Mouse (Mus musculus) urinary bladder, adult 2 months (tissue): Measurements from ENCODE around the gene Cobl. TPM values are rescaled to one million over a fixed set of nuclear protein-coding genes. Genes with fewer than 3 reads are reported as not detected.

Source experiments
- DNase-seq: peaks from one replicate; pipeline ENCODE4 v3.0.0; 2022; ENCODE audit warnings: low spot score
- polyA plus RNA-seq: library from polyadenylated mRNA; depleted of rRNA; stranded (reverse); fragments of >200 nt; gene quantifications from 2 replicates; pipeline ENCODE4 v1.2.3, GENCODE M21; 2012

Cobl gene
- polyA plus RNA-seq, 1 experiment, result 15.0 TPM

DNA sequence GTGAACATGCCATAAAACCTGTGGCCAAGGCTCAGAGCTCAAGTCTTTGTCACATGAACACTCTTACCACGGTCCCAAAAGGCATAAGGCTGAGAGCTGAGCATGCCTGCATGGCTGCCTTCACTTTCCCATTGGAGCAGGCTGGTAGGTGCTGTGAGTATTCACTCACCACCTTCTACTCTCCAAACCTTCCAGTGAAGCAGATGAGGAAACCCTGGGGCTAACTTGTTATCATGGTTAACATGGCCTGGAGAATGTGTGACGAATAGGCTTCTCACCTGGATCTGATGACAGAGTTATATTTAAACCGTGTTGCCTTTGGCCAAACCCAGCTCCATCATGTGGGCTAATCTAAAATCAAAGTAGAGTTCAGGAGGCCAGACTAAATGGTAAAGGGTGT lies 237.4 kb downstream of the Cobl start:
- DNase-seq, result no peak

DNA sequence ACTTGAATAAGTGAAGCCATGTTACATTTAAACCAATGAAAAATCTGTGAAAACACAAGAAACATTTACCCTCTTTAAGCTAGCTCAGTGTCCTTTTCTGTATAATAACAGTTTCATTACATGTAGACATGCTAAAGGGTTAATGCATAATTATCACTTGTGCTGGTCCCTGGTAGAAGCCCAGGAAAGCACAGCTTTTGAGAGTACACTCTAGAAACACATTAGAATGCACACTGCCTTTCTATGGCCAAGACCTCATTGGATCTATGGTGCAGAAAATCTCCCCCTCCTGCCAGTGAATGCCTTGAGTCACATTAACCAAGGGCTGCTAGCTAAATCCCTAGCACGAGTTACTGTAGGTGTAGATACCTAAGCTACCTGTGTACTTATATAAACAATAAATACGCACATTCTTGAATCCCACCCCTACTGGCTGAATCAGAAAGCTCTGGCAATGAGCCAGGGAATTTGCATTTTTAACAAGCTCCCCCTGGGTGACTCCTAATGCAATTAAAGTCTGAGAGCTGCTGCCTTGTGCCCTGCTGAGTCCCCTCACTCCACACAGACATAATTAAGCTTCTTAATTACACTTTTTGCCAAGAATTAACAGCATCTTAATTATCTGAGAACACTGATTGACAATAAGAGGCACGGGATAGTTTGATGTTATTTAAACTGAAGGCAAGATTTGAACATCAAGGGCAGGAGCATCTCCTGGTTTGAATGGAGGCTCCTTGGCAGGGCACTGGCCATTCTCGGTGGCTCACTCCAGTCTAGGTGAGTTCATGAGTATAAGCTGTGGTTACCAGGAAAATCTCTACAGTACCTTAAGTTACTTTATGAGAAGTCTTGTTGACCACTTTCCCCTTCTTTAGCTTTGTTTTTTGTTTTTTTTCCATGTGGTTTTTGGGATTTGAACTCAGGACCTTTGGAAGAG lies 244.9 kb downstream of the Cobl start:
- DNase-seq, result no peak

DNA sequence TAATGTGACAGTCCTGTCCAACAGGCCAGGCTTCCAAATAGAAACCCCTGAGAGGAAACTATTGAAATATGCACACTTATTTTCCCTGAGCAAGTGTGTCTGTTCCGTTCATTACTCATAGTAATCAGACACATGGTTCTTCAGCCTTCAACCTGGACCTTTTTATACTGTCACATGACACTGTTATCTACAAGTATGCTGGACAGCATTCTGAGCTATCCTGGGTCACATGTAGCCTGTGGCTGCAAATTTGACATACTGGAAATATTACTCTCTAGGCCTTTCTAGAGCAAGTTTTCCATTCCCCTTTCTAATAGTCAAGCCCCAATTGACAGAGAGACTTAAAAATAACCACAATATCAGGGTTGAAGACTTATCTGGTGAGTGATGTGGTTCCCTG lies 247.9 kb downstream of the Cobl start:
- no peak for DNase-seq

DNA sequence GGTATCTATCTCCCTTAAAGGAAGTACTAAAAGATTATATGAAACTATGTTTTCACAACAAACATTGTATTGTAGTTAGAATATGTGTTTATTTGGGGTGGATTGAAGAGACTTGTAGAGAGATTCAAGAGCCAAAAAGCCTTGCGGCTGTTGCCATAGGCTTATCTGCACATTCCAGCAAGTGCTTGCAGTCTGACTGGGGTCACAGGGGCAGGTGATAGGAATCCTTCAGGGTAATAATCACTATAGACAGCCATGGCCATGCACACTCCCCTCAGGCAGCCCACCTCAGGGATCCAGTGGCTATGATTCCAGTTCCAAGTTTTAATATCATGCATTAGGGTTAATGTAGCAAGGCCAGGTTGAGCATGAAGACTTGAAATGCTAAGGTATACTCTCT lies 249.2 kb downstream of the Cobl start:
- no peak for DNase-seq

DNA sequence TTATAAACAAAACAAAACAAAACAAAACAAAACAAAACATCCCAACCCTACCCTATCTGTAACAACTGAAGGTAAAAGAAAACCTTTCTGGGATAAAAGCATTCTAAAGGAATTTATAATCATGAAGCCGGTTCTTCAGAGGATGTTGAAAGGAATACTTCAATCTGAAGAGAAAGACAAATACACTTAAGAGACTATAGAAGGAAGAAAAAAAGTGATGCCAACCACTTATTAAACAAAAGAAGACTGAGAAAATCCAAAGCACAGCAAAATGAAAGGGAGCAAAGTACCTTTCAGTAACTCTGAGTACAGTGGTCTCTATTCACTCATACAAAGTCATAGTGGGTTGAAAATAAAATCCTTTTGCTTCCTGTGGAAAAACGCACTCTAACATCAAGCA lies 256.2 kb downstream of the Cobl start:
- DNase-seq, result no peak

DNA sequence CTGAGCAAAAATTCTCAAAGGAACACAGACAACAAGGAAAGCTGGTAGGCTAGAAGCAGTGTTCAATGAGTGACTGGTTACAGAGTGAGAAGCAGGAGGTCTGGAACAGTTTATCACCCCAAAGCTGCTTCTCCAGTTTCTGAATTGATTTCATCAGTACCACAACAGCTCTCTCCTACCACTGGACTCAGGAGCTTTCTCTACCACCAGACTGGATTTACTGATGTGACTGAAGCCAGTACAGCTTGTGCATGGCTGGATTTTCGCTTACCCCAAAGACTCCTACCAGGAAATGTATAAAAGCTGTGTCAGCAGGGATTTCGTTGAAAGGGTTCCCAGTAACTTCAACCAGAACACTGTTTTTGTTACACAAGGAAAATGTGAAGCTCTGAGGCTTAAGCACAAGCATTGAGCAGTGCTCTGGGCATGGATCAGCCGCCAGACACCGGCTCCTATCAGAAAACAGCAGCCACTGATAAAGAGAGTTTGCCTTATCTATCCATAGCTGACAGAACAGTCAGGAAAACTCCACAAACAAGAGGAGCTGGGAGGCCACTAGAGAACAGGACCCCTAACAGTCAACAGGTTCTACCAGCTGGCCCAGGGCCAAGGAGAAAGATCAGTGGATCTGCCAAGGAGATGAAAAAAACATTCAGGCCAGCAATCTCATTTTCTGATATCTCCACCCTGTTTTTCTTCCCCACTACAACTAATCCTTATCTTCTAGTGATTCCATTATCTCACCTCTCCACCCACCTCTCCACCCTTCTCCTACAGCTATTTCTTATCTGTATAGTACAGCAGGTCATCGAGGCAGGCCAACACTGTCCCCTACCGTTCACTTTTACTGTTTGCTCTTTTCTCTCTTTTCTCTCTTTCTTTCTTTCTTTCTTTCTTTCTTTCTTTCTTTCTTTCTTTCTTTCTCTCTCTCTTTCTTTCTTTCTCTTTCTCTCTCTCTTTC lies 259.3 kb downstream of the Cobl start:
- DNase-seq, result no peak

DNA sequence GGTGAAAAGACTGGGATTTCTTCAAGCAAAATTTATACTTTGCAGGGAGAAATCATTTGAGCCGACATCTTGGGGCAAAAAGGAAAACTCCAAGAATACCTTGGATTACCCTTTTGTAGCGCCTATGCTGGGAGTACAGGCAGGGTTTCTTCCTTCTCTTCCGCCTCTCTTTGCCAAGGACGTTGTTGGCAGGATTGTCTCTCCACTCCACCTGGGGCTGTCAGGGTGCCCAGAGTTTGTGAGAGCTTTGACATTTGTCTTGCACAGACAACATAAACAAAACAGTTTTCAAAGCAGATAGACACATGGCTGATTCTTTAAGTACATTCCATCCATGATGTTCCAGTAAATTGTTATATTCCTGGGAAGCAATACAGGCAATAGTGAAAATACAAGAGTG lies 265.3 kb downstream of the Cobl start:
- no peak for DNase-seq

DNA sequence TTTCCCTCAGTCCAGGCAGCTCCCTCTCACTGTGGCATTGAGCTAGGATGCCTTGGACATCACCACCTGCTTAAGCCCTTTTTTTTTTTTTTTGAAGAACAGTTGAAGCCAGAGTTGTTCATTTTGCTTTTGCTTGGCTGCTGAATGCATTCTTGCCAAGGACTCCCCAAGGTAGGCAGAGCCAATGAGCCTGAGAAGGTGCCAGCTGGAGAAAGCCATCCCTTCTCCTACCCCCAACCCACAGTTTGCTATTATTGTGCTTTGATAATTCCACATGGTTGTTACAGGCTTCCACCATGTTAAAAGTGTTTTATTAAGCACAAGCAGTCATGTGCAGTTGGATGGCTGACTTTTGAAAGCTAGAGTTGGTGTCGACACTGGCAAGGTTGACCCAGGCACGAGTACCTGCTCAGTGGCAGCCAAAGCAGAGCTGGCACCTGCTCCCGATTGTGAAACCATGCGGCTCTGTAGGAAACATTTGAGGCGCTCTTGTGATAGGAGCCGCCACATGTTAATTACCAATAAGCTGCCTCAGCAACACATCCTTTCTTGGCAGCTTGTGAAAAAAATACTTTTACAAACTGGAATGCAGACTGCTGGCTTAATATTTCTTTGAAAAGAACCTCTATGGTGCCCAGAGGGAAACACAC lies 265.9 kb downstream of the Cobl start:
- no peak for DNase-seq

DNA sequence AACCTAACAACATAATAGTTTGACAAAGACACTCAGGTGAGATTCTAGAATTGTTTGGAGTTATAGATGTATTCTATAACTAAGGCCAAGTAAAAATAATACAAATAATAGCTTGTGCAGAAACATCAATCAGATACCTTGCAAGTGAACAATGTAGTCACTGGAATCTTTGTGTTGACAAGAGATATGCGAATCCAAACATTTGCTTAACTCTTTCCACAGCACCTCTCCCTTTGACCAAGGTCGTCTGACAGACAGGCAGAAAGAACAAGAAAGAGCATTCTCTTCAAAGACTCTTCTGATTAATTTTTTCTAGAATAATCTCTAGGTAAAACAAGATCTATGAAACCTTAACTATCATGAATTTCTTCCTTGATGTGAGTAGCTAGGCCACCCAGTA lies 266.7 kb downstream of the Cobl start:
- DNase-seq, result no peak

DNA sequence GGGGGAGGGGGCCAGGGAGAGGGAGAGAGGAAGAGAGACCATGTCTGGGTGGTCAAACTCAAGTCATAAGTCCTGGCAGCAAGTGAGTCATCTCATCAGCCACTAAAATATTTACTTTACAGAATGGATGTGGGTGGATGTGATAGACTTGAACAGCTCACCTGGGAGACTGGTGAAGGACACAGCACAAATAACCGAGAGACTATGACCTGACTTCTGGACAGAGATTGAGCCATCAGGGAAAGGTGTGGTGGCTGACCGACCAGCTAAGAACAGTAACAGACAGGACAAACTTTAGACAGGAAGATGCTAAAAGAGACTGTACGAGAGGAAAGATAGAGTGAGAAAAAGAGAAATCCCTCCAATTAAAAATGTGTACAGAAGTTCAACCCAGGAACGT lies 267.2 kb downstream of the Cobl start:
- DNase-seq, result no peak

DNA sequence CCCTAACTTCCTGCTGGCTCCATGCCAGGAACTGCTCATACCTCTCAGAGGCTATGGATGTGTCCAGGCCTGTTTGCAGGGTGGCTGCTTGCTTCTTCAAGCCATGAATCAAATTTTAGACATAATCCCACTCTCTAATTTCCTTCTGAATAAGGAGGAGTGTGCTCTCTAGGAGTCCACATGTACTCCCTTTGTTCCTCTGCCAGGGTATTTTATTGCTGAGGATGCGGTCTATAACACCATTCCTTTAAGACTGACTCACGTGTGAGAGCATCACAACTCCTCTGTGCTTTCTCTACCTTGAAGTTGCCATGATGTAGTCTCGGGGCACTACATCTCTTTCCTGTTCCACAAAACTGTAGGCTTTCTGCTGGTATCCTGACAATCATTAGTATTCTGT lies 269.4 kb downstream of the Cobl start:
- DNase-seq, result no peak

DNA sequence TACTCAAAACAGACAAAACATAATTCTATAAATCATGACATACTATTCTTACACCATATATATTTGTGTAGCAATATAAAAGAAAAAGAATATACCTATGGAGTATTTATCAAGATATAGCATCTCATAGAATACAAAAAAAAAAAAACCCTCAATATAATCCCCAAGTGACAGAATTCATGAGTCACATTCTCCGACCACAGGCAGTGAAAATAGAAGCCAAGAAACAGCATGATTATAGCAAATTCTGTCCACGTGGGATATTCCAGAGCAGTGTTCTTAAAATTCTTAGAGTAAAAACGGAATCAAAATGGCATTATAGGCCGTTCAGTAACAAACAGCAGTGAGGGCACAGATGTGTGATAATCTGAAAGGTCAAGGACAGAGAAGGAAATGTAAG lies 271.4 kb downstream of the Cobl start:
- DNase-seq, result no peak

DNA sequence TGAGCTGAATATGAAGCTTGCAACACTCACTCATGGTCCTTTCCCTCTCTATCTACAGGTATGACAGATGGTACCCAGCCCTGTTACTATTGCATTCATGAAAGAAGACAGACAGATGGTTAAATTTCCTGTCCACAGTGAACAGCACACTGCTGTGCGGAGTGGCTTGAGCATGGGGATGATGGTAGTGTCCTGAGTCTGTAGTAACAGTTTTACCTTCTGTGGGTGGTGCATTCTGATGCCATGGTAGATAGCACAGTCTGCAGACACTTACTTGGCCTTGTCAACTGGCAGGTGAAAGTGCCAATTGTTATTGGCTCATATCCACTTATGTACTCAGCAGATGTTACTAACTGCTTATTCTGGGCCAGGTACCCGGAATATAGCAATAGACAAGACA lies 273.4 kb downstream of the Cobl start:
- DNase-seq, result no peak

DNA sequence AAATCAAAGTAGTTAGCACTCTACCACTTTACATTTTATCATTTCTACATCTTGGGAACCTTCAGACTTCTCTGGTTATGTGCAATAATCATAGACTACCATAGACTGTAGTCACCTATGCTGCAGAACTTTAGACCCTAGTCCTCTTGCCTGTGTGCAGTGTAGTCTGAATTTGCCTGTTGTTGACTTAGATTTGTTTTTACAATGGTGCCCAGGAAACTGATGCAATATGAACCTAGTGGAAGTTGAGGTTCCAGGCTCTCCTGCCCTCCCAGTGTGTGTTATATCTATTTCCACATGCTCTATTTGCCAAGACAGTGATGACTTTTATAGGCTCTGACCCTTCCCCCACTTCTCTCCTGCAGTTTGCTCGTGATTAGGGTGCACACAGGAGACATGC lies 274.3 kb downstream of the Cobl start:
- no peak for DNase-seq
